Mouse (Mus musculus) stomach, embryonic 16.5 days (tissue): ENCODE measurements around the gene Sox18. TPM values are rescaled to one million over a fixed set of nuclear protein-coding genes. Genes with fewer than 3 reads are reported as not detected.
A peak's percentile ranks its signal among the peaks of the same experiment; 100 is the strongest.

Experiments used
- ATAC-seq: fragments of 200-750 bp; cut with Nextera tagmentation; 2 replicates; pipeline ENCODE4 v1.8.0; 2017; ENCODE audit warnings: moderate number of reproducible peaks, moderate TSS enrichment; ENCODE audit not compliant: insufficient read depth, low FRiP score
- H3K27ac ChIP-seq: fragments of 300-500 bp; sonication (generic); 2 replicates; pipeline ENCODE4 v1.5.1; 2014; ENCODE audit warnings: low read length
- H3K27me3 ChIP-seq: fragments of 300-500 bp; sonication (generic); 2 replicates; pipeline ENCODE4 v1.6.1; 2014; ENCODE audit warnings: low read length, control low read depth, mixed read lengths; ENCODE audit not compliant: control insufficient read depth, insufficient read depth
- H3K36me3 ChIP-seq: fragments of 300-500 bp; sonication (generic); 2 replicates; pipeline ENCODE4 v1.6.1; 2014; ENCODE audit warnings: low read length; ENCODE audit not compliant: control insufficient read depth, insufficient read depth
- H3K4me1 ChIP-seq: fragments of 300-500 bp; sonication (generic); 2 replicates; pipeline ENCODE4 v1.6.1; 2014; ENCODE audit warnings: low read length, control low read depth, mixed read lengths; ENCODE audit not compliant: control insufficient read depth, insufficient read depth
- H3K4me2 ChIP-seq: fragments of 300-500 bp; sonication (generic); 2 replicates; pipeline ENCODE4 v1.6.1; 2014; ENCODE audit warnings: low read depth, low read length, mixed read lengths
- H3K4me3 ChIP-seq: fragments of 300-500 bp; sonication (generic); replicated peaks from 2 replicates; pipeline ENCODE4 v1.5.1; 2014; ENCODE audit warnings: mild to moderate bottlenecking, low read length
- H3K9ac ChIP-seq: fragments of 300-500 bp; sonication (generic); 2 replicates; pipeline ENCODE4 v1.6.1; 2014; ENCODE audit warnings: low read length
- H3K9me3 ChIP-seq: fragments of 300-500 bp; sonication (generic); replicated peaks from 2 replicates; pipeline ENCODE4 v1.6.1; 2016; ENCODE audit warnings: low read length, control low read depth; ENCODE audit not compliant: control insufficient read depth
- WGBS: fragments of 180-500 bp; shearing (Covaris S2); extraction: QIAGEN DNeasy Blood & Tissue Kit; methylation state at CpG from one replicate; pipeline ENCODE4 v1.1.7; 2014; 5-methylcytosine and 5-hydroxymethylcytosine counted together
- polyA plus RNA-seq: library from polyadenylated mRNA; unstranded; fragments of >200 nt; fragmentation: Nextera tagmentation; extraction: Ambion mirVana; gene quantifications from 2 replicates; pipeline ENCODE4 v1.2.1, GENCODE M21; 2015

Gene Sox18
- polyA plus RNA-seq, 1 experiment from 2014 or later = 25.5 TPM

DNA sequence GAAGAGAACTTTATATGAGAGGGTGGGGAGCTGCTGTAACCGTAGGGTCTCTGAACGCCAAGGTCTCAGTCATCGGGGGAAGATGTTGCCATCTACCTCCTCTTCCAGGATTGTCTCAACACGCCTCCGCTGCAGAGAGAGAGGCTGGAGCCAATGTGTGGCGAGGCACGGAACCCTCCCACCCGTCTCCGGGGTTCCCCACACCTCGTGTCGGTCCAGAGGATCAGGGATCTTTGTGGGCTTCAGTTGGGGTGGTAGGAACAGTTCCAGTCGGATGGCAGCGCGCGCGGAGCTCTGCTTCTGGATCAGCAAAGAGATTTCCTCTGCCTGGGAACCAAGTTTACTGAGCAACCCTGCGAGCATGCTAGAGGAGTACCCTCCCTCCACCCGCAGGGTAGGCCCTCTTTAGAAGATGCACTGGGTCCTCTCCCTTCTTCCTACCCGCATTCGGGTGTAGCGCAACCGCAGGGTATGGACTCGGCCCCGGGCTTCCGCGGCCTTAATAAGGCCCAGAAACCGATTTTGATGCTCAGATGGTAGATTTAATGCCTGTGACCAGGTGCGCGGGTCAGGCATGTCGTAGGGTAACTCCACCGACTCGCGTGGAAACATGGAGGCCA is 25.5 kb upstream of the Sox18 start:
- WGBS = 70% methylated on average over 33 of the region's 33 CpGs
- no peak overlapping the region for H3K27ac ChIP-seq
- no peak for ATAC-seq
- no peaks in the 10 kb centered on the region for H3K36me3 ChIP-seq
- no peak overlapping the region for H3K9ac ChIP-seq
- H3K4me1 ChIP-seq = 0 out of 2 replicates have a peak, but pooled peaks cover 11% of the 10 kb centered on the region
- H3K4me2 ChIP-seq = no peak overlapping the region
- H3K4me3 ChIP-seq = no peak overlapping the region
- H3K9me3 ChIP-seq = no peaks in the 10 kb centered on the region
- no peaks in the 10 kb centered on the region for H3K27me3 ChIP-seq

DNA sequence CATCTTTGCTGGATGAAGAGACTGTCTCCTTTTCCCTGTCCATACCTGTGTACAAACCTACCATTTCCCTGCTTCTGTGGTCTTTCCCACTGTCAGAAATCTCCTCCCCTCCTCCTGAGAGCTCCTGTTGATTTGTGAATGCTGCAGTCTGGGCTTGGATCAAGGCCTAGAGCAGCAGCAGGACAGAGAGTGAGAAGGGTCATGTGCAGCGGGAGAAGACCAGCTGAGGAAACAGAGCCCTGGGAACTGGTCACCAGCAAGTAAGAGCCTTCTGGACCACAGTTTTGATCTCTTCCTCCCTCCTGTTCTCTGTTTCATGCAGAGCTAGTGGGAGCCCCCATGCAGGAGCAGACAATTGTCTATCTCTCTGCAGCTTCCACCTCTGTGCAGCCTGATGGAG is 24.3 kb upstream of the Sox18 start:
- no peak overlapping the region for H3K4me2 ChIP-seq
- 67% methylated on average over 1 of the region's 1 CpGs for WGBS
- no peaks in the 10 kb centered on the region for H3K36me3 ChIP-seq
- ATAC-seq = no peak
- H3K27me3 ChIP-seq = no peaks in the 10 kb centered on the region
- no peak overlapping the region for H3K27ac ChIP-seq
- no peak overlapping the region for H3K4me3 ChIP-seq
- H3K9me3 ChIP-seq = no peaks in the 10 kb centered on the region
- H3K9ac ChIP-seq = no peak overlapping the region
- H3K4me1 ChIP-seq = 0 out of 2 replicates have a peak, but pooled peaks cover 11% of the 10 kb centered on the region

DNA sequence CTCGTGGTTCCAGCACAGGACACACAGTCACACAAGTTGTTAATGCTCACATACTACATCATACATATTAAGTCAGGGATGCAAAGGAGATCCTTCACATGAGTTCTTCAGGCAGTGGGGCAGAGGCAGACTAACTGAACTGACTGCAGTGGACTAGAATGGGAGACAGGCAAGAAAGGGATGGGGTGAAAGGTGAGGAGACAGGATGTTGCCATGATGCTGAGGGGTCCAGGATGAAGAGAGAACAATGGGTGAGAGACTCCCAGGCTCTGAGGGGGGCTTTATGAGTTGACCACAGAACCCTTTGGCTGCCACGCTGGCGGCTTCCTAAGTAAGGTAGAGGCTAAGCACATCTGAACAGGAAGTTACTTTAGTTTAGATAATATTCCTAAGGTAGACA is 23.1 kb upstream of the Sox18 start:
- no peaks in the 10 kb centered on the region for H3K9me3 ChIP-seq
- H3K27me3 ChIP-seq = no peaks in the 10 kb centered on the region
- H3K4me3 ChIP-seq = 0 out of 2 replicates have a peak overlapping the region, but pooled peaks have one; percentile 62
- H3K4me1 ChIP-seq = 0 out of 2 replicates have a peak, but pooled peaks cover 11% of the 10 kb centered on the region
- no peaks in the 10 kb centered on the region for H3K36me3 ChIP-seq
- peak overlapping the region; percentile 93 for H3K4me2 ChIP-seq
- ATAC-seq = no peak
- 89% methylated on average over 3 of the region's 3 CpGs for WGBS
- H3K27ac ChIP-seq = no peak overlapping the region
- H3K9ac ChIP-seq = no peak overlapping the region

DNA sequence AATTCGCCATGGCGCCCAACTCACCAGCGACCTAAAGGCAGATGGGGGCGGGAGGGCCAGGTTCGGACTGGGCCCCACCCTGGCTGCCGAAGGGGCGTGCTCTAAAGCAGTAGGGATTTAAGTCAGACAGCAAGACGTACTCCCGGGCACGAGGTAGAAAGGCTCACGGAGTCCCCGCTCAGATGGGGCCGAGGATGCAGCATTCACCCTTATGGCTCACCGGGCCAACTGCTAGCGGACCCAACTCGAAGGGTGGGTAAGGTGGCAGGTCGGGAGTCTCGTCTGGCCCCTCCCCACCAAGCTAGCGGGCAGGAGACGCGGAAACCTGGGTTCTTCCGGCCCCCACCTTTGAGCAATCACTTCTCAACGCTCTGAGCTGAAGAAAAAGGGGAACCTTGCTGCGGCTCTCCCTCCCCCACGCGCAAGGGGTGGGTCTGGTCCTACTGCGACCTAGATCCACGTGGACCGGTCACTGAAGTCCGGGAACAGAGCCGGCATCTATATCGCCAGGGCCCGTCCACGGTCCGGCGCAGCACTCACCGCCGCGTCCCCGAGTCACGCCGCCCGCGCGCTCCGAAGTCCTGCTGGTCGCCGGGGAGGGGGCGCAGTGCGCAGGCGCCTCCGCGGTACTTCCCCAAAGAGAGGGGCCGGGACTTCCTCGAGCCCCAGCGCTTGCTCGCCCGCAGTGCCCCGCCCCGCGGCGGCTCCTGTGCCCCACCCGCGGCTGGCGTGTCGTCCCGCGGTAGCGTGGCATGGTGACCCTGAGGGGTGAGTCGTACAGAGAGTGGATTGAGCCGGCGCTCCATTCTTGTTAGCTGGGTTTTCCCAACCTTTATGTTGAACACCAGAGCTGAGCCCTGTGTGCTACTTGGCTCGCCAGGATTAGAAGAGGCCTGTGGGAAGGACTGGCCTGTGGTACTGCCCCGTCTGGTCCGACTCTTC is 22.2 kb upstream of the Sox18 start, which contains the start of gene Rgs19:
TSS of gene Rgs19 (minus strand) at position 639 of the 942 bp plus-strand sequence.
- Histone ChIP-seq H3K27ac (peak within 1 kb of the TSS; percentile 55; the same call in 1 of the 2 replicates), H3K36me3 (no peaks in the 10 kb centered on the region)

GRCm38 (mm10) chr2:181692304-181692703 is 20.9 kb upstream of the Sox18 start:
- H3K27ac ChIP-seq = no peak overlapping the region
- H3K4me3 ChIP-seq = peak overlapping the region; percentile 62; the same call in 1 of the 2 replicates
- no peak for ATAC-seq
- H3K4me1 ChIP-seq = 0 out of 2 replicates have a peak, but pooled peaks cover 11% of the 10 kb centered on the region
- no peaks in the 10 kb centered on the region for H3K27me3 ChIP-seq
- H3K9ac ChIP-seq = no peak overlapping the region
- no peaks in the 10 kb centered on the region for H3K9me3 ChIP-seq
- H3K36me3 ChIP-seq = no peaks in the 10 kb centered on the region
- WGBS = 83% methylated on average over 3 of the region's 3 CpGs
- H3K4me2 ChIP-seq = peak overlapping the region; percentile 93

More for the DNA sequence above, 22.2 kb upstream of the Sox18 start, which contains the start of gene Rgs19:
- Histone ChIP-seq H3K4me3 (peak within 1 kb of the TSS; percentile 62), H3K9ac (peak within 1 kb of the TSS; percentile 77), H3K4me2 (peak within 1 kb of the TSS; percentile 93), H3K4me1 (0 out of 2 replicates have a peak, but pooled peaks cover 11% of the 10 kb centered on the region), H3K27me3 (no peaks in the 10 kb centered on the region), H3K9me3 (no peaks in the 10 kb centered on the region)
- ATAC-seq = peak; percentile 90
- under 1% methylated on average over 75 of the region's 75 CpGs for WGBS

- Histone ChIP-seq H3K9me3 (no peaks in the 10 kb centered on the region), H3K27me3 (no peaks in the 10 kb centered on the region), H3K4me2 (no peak overlapping the region), H3K4me3 (no peak overlapping the region), H3K36me3 (peaks cover 4% of the 10 kb centered on the region; the same call in 1 of the 2 replicates), H3K9ac (no peak overlapping the region), H3K27ac (no peak overlapping the region), H3K4me1 (0 out of 2 replicates have a peak, but pooled peaks cover 11% of the 10 kb centered on the region)
- no peak for ATAC-seq
- WGBS = 85% methylated on average over 4 of the region's 4 CpGs
Measured at GRCm38 (mm10) chr2:181691571-181691970, 20.1 kb upstream of the Sox18 start.

GRCm38 (mm10) chr2:181691083-181691482 is 19.6 kb upstream of the Sox18 start:
- no peak overlapping the region for H3K27ac ChIP-seq
- H3K4me2 ChIP-seq = no peak overlapping the region
- H3K36me3 ChIP-seq = peaks cover 7% of the 10 kb centered on the region; the same call in 1 of the 2 replicates
- 0 out of 2 replicates have a peak, but pooled peaks cover 11% of the 10 kb centered on the region for H3K4me1 ChIP-seq
- H3K9ac ChIP-seq = no peak overlapping the region
- 84% methylated on average over 6 of the region's 6 CpGs for WGBS
- ATAC-seq = no peak
- no peaks in the 10 kb centered on the region for H3K9me3 ChIP-seq
- H3K4me3 ChIP-seq = no peak overlapping the region
- no peaks in the 10 kb centered on the region for H3K27me3 ChIP-seq

- no peaks in the 10 kb centered on the region for H3K27me3 ChIP-seq
- 0 out of 2 replicates have a peak, but pooled peaks cover 11% of the 10 kb centered on the region for H3K4me1 ChIP-seq
- no peaks in the 10 kb centered on the region for H3K9me3 ChIP-seq
- 85% methylated on average over 10 of the region's 10 CpGs for WGBS
- no peak for ATAC-seq
- no peak overlapping the region for H3K4me2 ChIP-seq
- no peak overlapping the region for H3K27ac ChIP-seq
- H3K36me3 ChIP-seq = peaks cover 11% of the 10 kb centered on the region; the same call in 1 of the 2 replicates
- no peak overlapping the region for H3K4me3 ChIP-seq
- H3K9ac ChIP-seq = no peak overlapping the region
Measured at GRCm38 (mm10) chr2:181689466-181690160, 18.2 kb upstream of the Sox18 start.
